Mouse (Mus musculus) CH12.LX (cell line): ENCODE data around the gene Galnt4. TPM values are rescaled to one million over a fixed set of nuclear protein-coding genes. Genes with fewer than 3 reads are reported as not detected.

Experiments
- DNase-seq: peaks from one replicate; pipeline ENCODE4 v3.0.0-alpha.2; 2013; ENCODE audit errors: extremely low read depth
- H3K27ac ChIP-seq: 2 replicates; pipeline ENCODE4 v1.5.1; 2012; ENCODE audit warnings: low read depth, mild to moderate bottlenecking, control low read depth, moderate library complexity; ENCODE audit not compliant: insufficient read depth
- H3K27me3 ChIP-seq: replicated peaks from 2 replicates; pipeline ENCODE3; 2012; ENCODE audit warnings: inconsistent platforms
- H3K36me3 ChIP-seq, 2 experiments: replicated peaks in 1 of 2; 2 replicates each; pipeline versions ENCODE3 to v1.6.1; 2012; ENCODE audit warnings: inconsistent platforms in 1 of 2, low read length in 1 of 2, mild to moderate bottlenecking in 1 of 2, mixed read lengths in 1 of 2, moderate library complexity in 1 of 2; ENCODE audit not compliant: control insufficient read depth in 1 of 2, insufficient read depth in 1 of 2
- H3K4me1 ChIP-seq, 2 experiments: 2 replicates each; pipeline ENCODE4 v1.6.1; 2012; ENCODE audit warnings: inconsistent platforms in 1 of 2, moderate library complexity in 1 of 2; ENCODE audit not compliant: insufficient read depth in 2 of 2, control insufficient read depth in 1 of 2
- H3K4me2 ChIP-seq: 2 replicates; pipeline ENCODE4 v1.6.1; 2012; ENCODE audit warnings: low read depth, mild to moderate bottlenecking, control low read depth; ENCODE audit not compliant: poor library complexity, insufficient read depth, severe bottlenecking
- H3K4me3 ChIP-seq, 3 experiments: fragments of 150-350 bp in 1 of 3; sonication (generic) in 1 of 3; replicated peaks in 1 of 3; 2 replicates each; pipeline versions ENCODE3 to v1.5.1; 2011 to 2012; ENCODE audit warnings: low read depth in 2 of 3, low read length in 2 of 3, mild to moderate bottlenecking in 2 of 3, moderate library complexity in 2 of 3, control low read depth in 1 of 3, improper control_type of control experiment in 1 of 3, inconsistent platforms in 1 of 3, mixed read lengths in 1 of 3; ENCODE audit not compliant: poor library complexity in 1 of 3
- H3K79me2 ChIP-seq: replicated peaks from 2 replicates; pipeline ENCODE4 v1.6.1; 2012; ENCODE audit warnings: mild to moderate bottlenecking, moderate library complexity; ENCODE audit not compliant: control insufficient read depth, poor library complexity, insufficient read depth, severe bottlenecking; ENCODE audit errors: extremely low read depth
- H3K9ac ChIP-seq: 2 replicates; pipeline ENCODE4 v1.6.1; 2012; ENCODE audit warnings: low read depth, mild to moderate bottlenecking, control low read depth, moderate library complexity; ENCODE audit not compliant: insufficient read depth
- H3K9me3 ChIP-seq: replicated peaks from 2 replicates; pipeline ENCODE3; 2012; ENCODE audit warnings: low read length, inconsistent platforms, mixed read lengths
- CHD1 ChIP-seq: IDR thresholded peaks from 2 replicates; pipeline ENCODE4 v1.6.1; 2012; ENCODE audit warnings: low read depth, low read length, improper control_type of control experiment, inconsistent platforms
- ELF1 ChIP-seq: IDR thresholded peaks from 2 replicates; pipeline ENCODE4 v1.6.1; 2014; ENCODE audit warnings: low read depth, mild to moderate bottlenecking, inconsistent platforms, low read length, improper control_type of control experiment
- EP300 ChIP-seq: IDR thresholded peaks from 2 replicates; pipeline ENCODE4 v1.6.1; 2011; ENCODE audit warnings: low read length, improper control_type of control experiment
- IRF4 ChIP-seq: IDR thresholded peaks from 2 replicates; pipeline ENCODE4 v1.6.1; 2014; ENCODE audit warnings: low read depth, mild to moderate bottlenecking, inconsistent platforms, low read length, improper control_type of control experiment
- JUN ChIP-seq: IDR thresholded peaks from 2 replicates; pipeline ENCODE4 v1.6.1; 2011; ENCODE audit warnings: low read depth, mild to moderate bottlenecking, low read length, improper control_type of control experiment, moderate library complexity; ENCODE audit not compliant: insufficient read depth
- JUND ChIP-seq: conservative IDR thresholded peaks from 2 replicates; pipeline ENCODE4 v1.6.1; 2011; ENCODE audit warnings: low read depth, low read length, improper control_type of control experiment
- MAZ ChIP-seq: IDR thresholded peaks from 2 replicates; pipeline ENCODE4 v1.6.1; 2012; ENCODE audit warnings: low read depth, mild to moderate bottlenecking, inconsistent platforms, low read length, improper control_type of control experiment, moderate library complexity
- MXI1 ChIP-seq: IDR thresholded peaks from 2 replicates; pipeline ENCODE4 v1.6.1; 2011; ENCODE audit warnings: mild to moderate bottlenecking, low read depth, low read length, improper control_type of control experiment
- NELFE ChIP-seq: IDR thresholded peaks from 2 replicates; pipeline ENCODE4 v1.6.1; 2011; ENCODE audit warnings: low read depth, low read length, improper control_type of control experiment
- NRF1 ChIP-seq: IDR thresholded peaks from 2 replicates; pipeline ENCODE4 v1.6.1; 2014; ENCODE audit warnings: low read depth, mild to moderate bottlenecking, inconsistent platforms, low read length, improper control_type of control experiment, moderate library complexity
- RAD21 ChIP-seq: IDR thresholded peaks from 2 replicates; pipeline ENCODE4 v1.6.1; 2011; ENCODE audit warnings: low read depth, mild to moderate bottlenecking, low read length, improper control_type of control experiment, moderate library complexity
- RCOR1 ChIP-seq: conservative IDR thresholded peaks from 2 replicates; pipeline ENCODE4 v1.6.1; 2012; ENCODE audit warnings: low read depth, mild to moderate bottlenecking, inconsistent platforms, low read length, improper control_type of control experiment
- SIN3A ChIP-seq: IDR thresholded peaks from 2 replicates; pipeline ENCODE4 v1.6.1; 2012; ENCODE audit warnings: low read length, improper control_type of control experiment, inconsistent platforms
- SMC3 ChIP-seq: IDR thresholded peaks from 2 replicates; pipeline ENCODE4 v1.6.1; 2011; ENCODE audit warnings: low read depth, low read length, improper control_type of control experiment
- USF1 ChIP-seq: IDR thresholded peaks from 2 replicates; pipeline ENCODE4 v1.6.1; 2014; ENCODE audit warnings: low read depth, mild to moderate bottlenecking, inconsistent platforms, low read length, improper control_type of control experiment
- ZC3H11A ChIP-seq: IDR thresholded peaks from 2 replicates; pipeline ENCODE4 v1.6.1; 2012; ENCODE audit warnings: low read depth, mild to moderate bottlenecking, inconsistent platforms, low read length, improper control_type of control experiment
- ZKSCAN1 ChIP-seq: IDR thresholded peaks from 2 replicates; pipeline ENCODE4 v1.6.1; 2012; ENCODE audit warnings: low read depth, inconsistent platforms, low read length, improper control_type of control experiment, borderline replicate concordance
- ZNF384 ChIP-seq: IDR thresholded peaks from 2 replicates; pipeline ENCODE4 v1.6.1; 2012; ENCODE audit warnings: low read depth, low read length, improper control_type of control experiment, inconsistent platforms
- dilution Hi-C: fragments of 300-500 bp; cut with MboI; formaldehyde crosslinking; loops from 2 replicates; pipeline ENCODE4 v1.14.3; 2020; ENCODE audit warnings: low sequenced_read_pairs; ENCODE audit not compliant: extremely low pct_unique_long_range_greater_than_20kb, extremely low pct_ligation_motif_present
- in situ Hi-C: fragments of 300-500 bp; cut with MboI; formaldehyde crosslinking; loops from 3 replicates; pipeline ENCODE4 v1.14.3; 2019; ENCODE audit warnings: low sequenced_read_pairs, low pct_ligation_motif_present, low pct_unique_long_range_greater_than_20kb, mixed read lengths
- polyA plus RNA-seq: library from polyadenylated mRNA; unstranded; fragments of >175 nt; gene quantifications from 2 replicates; pipeline ENCODE4 v1.2.1, GENCODE M21; 2012; ENCODE audit warnings: low read depth; ENCODE audit not compliant: insufficient read length
- total RNA-seq, 2 experiments: library from RNA; depleted of rRNA; stranded (reverse); fragments of 300-350 nt in 1 of 2; fragments of >200 nt in 1 of 2; gene quantifications; 2 replicates each; pipeline ENCODE4 v1.2.3; 2012 to 2014

Gene Galnt4
- total and polyA plus RNA-seq, 3 experiments: 4.4 to 4.7 (median 4.6) TPM

DNA sequence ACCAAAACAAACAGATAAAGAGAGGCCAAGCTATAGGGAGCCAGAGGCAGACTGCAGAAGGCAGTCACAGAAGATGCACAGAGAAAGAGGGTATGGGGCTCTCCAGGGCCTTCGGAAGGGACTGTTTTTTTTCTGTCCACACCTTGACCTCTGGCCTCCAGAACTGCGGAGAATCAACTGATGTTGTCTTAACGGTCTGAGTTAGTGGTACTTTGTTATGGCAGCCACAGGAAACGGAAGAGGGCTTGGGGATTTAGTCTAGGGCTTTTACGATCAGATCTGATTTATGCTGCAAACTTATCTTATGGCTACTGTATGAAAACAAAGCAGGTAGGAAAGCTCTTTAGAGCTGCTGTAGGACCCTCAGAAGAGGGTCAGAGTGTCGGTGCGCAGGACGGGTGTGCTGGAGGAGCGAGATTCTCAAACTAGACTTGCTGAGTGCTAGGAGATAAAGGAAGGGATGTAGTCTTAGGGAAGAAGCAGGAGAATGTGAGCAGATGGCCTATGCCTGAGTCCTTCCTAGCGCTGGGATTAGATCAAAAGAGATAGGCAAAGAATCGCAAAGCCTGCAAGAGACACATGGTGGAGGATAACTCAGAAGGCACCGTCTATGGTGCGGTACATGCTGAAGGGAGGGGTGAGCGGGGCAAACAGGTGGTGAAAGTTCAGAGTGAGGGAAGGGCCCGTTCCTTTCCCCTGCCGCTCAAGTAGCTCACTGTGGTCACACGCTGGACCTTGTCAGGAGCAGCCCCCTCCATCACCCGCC lies 7.7 kb downstream of the Galnt4 start:
- Histone ChIP-seq H3K36me3 (peaks cover 0 to 30% of the 10 kb centered on the region in 2 experiments), H3K4me3 (no peak overlapping the region), H3K79me2 (no peaks in the 10 kb centered on the region), H3K27me3 (no peaks in the 10 kb centered on the region), H3K27ac (no peak overlapping the region), H3K4me2 (no peak overlapping the region), H3K4me1 (peaks cover 6 to 26% of the 10 kb centered on the region in 2 experiments; a peak in 3 of 4 replicates), H3K9me3 (no peaks in the 10 kb centered on the region), H3K9ac (no peak overlapping the region)
- no peak for DNase-seq
- dilution Hi-C loops: no loop called here
- in situ Hi-C loops: no loop called here
- TF ChIP-seq CHD1 (no peak), ZC3H11A (no peak), NELFE (no peak), JUND (no peak), RAD21 (no peak), IRF4 (no peak), SMC3 (no peak)

DNA sequence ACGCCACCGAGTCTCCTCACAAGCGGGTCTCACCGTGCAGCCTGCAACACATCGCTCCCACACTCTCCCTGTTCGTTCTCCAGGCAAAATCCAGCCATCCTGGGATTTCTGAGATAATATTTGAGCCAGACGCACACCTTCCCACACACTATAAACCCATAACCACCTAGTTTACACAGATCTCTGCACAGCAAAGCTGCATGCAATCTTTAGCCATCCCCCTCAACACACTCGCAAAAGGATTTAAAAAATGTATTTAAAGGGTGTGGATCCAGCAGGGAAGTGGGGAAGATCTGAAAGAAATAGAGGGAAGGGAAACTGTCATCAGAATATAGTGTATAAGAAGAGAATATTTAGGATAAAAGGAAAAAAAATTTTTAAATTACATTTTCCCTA lies 8.3 kb downstream of the Galnt4 start:
- Histone ChIP-seq H3K27ac (no peak overlapping the region), H3K9ac (no peak overlapping the region)
- DNase-seq: no peak
- TF ChIP-seq JUN (no peak), USF1 (no peak), MXI1 (no peak), EP300 (no peak), RCOR1 (no peak), ZNF384 (no peak), NRF1 (no peak), SIN3A (no peak), ELF1 (no peak), ZKSCAN1 (no peak), MAZ (no peak)
- TF ChIP-seq, all 38 proteins: peak for 0
- Histone ChIP-seq H3K4me2 (no peak overlapping the region), H3K79me2 (no peaks in the 10 kb centered on the region), H3K36me3 (peaks cover 0 to 25% of the 10 kb centered on the region in 2 experiments), H3K27me3 (no peaks in the 10 kb centered on the region), H3K9me3 (no peaks in the 10 kb centered on the region), H3K4me1 (peaks cover 2 to 20% of the 10 kb centered on the region in 2 experiments; a peak in 3 of 4 replicates), H3K4me3 (no peak overlapping the region)
- dilution Hi-C loops: no loop called here
- in situ Hi-C loops: no loop called here
